Mouse (Mus musculus) hindbrain, postnatal 0 days (tissue): ENCODE data around the gene Hoxa9. TPM values are rescaled to one million over a fixed set of nuclear protein-coding genes. Genes with fewer than 3 reads are reported as not detected.

Experiments
- ATAC-seq: fragments of 200-750 bp; cut with Nextera tagmentation; 2 replicates; pipeline ENCODE4 v1.8.0; 2017; ENCODE audit warnings: mild to moderate bottlenecking, moderate TSS enrichment, moderate library complexity
- DNase-seq: peaks from one replicate; pipeline ENCODE4 v3.0.0-alpha.2; 2015; ENCODE audit warnings: low spot score
- H3K27ac ChIP-seq: fragments of 300-500 bp; sonication (generic); 2 replicates; pipeline ENCODE4 v1.5.1; 2014; ENCODE audit warnings: mild to moderate bottlenecking
- H3K27me3 ChIP-seq: fragments of 300-500 bp; sonication (generic); 2 replicates; pipeline ENCODE4 v1.6.1; 2014; ENCODE audit warnings: low read length, mixed read lengths; ENCODE audit not compliant: insufficient read depth
- H3K36me3 ChIP-seq: fragments of 300-500 bp; sonication (generic); 2 replicates; pipeline ENCODE4 v1.6.1; 2014; ENCODE audit warnings: low read length, mixed read lengths; ENCODE audit not compliant: insufficient read depth
- H3K4me1 ChIP-seq: fragments of 300-500 bp; sonication (generic); 2 replicates; pipeline ENCODE4 v1.6.1; 2014; ENCODE audit warnings: antibody characterized with exemption, low read length, mixed read lengths; ENCODE audit not compliant: insufficient read depth
- H3K4me2 ChIP-seq: fragments of 300-500 bp; sonication (generic); 2 replicates; pipeline ENCODE4 v1.6.1; 2014; ENCODE audit warnings: low read depth, mild to moderate bottlenecking, low read length, moderate library complexity, mixed read lengths
- H3K4me3 ChIP-seq: fragments of 300-500 bp; sonication (generic); 2 replicates; pipeline ENCODE4 v1.5.1; 2014; ENCODE audit warnings: low read length
- H3K9ac ChIP-seq: fragments of 300-500 bp; sonication (generic); replicated peaks from 2 replicates; pipeline ENCODE4 v1.6.1; 2014; ENCODE audit warnings: mild to moderate bottlenecking, low read length, moderate library complexity, mixed read lengths
- H3K9me3 ChIP-seq: fragments of 300-500 bp; sonication (generic); 2 replicates; pipeline ENCODE4 v1.6.1; 2016; ENCODE audit warnings: low read length, mixed read lengths
- CTCF ChIP-seq: IDR thresholded peaks from 2 replicates; pipeline ENCODE4 v1.5.1; 2016; ENCODE audit warnings: antibody characterized with exemption, control low read depth, low read depth
- whole genome bisulfite sequencing: fragments of 180-500 bp; shearing (Covaris S2); extraction: QIAGEN DNeasy Blood & Tissue Kit; methylation state at CpG from one replicate; pipeline ENCODE4 v1.1.7; 2014; 5-methylcytosine and 5-hydroxymethylcytosine counted together
- polyA plus RNA-seq: library from polyadenylated mRNA; unstranded; fragments of >200 nt; fragmentation: Nextera tagmentation; extraction: Ambion mirVana; gene quantifications from 2 replicates; pipeline ENCODE4 v1.2.1, GENCODE M21; 2015
- total RNA-seq: library from RNA; depleted of rRNA; stranded (reverse); fragments of >200 nt; gene quantifications from 2 replicates; pipeline ENCODE4 v1.2.3, GENCODE M21; 2014

Hoxa9 gene
- total and polyA plus RNA-seq, 2 experiments from 2014 or later: 0.26 TPM; not detected in 1

GRCm38 (mm10) chr6:52238976-52239375 is 8.1 kb upstream of the Hoxa9 start:
- Histone ChIP-seq H3K4me1 (no peaks in the 10 kb centered on the region), H3K36me3 (no peaks in the 10 kb centered on the region), H3K27me3 (peaks cover 100% of the 10 kb centered on the region), H3K27ac (no peak overlapping the region), H3K9ac (no peak overlapping the region), H3K4me2 (no peak overlapping the region), H3K4me3 (no peak overlapping the region), H3K9me3 (no peaks in the 10 kb centered on the region)
- no peak for TF ChIP-seq CTCF
- 3% methylated on average over 7 of the region's 7 CpGs for WGBS
- DNase-seq (no peak), ATAC-seq (no peak)

GRCm38 (mm10) chr6:52238155-52238545 is 7.3 kb upstream of the Hoxa9 start:
- no peak overlapping the region for H3K4me2 ChIP-seq
- H3K27me3 ChIP-seq: peaks cover 99% of the 10 kb centered on the region
- no peaks in the 10 kb centered on the region for H3K36me3 ChIP-seq
- H3K27ac ChIP-seq: no peak overlapping the region
- no peaks in the 10 kb centered on the region for H3K4me1 ChIP-seq
- DNase-seq (no peak), ATAC-seq (no peak)
- no peak overlapping the region for H3K4me3 ChIP-seq
- TF ChIP-seq CTCF: no peak
- 5% methylated on average over 7 of the region's 7 CpGs for WGBS
- H3K9ac ChIP-seq: no peak overlapping the region
- H3K9me3 ChIP-seq: no peaks in the 10 kb centered on the region

GRCm38 (mm10) chr6:52237346-52238154 is 6.7 kb upstream of the Hoxa9 start:
- H3K27me3 ChIP-seq: peaks cover 99% of the 10 kb centered on the region
- 8% methylated on average over 10 of the region's 10 CpGs for WGBS
- no peak overlapping the region for H3K9ac ChIP-seq

GRCm38 (mm10) chr6:52236806-52237205 is 5.9 kb upstream of the Hoxa9 start:
- no peak for TF ChIP-seq CTCF
- Histone ChIP-seq H3K36me3 (no peaks in the 10 kb centered on the region), H3K4me1 (no peaks in the 10 kb centered on the region), H3K9me3 (no peaks in the 10 kb centered on the region), H3K27ac (no peak overlapping the region), H3K4me2 (no peak overlapping the region), H3K9ac (no peak overlapping the region), H3K4me3 (no peak overlapping the region), H3K27me3 (peaks cover 99% of the 10 kb centered on the region)
- DNase-seq (no peak), ATAC-seq (no peak)
- WGBS: 7% methylated on average over 3 of the region's 3 CpGs

More at GRCm38 (mm10) chr6:52237346-52238154, 6.7 kb upstream of the Hoxa9 start:
- no peaks in the 10 kb centered on the region for H3K36me3 ChIP-seq
- DNase-seq: no peak
- ATAC-seq: no peak
- no peak for TF ChIP-seq CTCF
- no peaks in the 10 kb centered on the region for H3K9me3 ChIP-seq
- no peaks in the 10 kb centered on the region for H3K4me1 ChIP-seq
- no peak overlapping the region for H3K4me2 ChIP-seq
- H3K4me3 ChIP-seq: no peak overlapping the region
- H3K27ac ChIP-seq: no peak overlapping the region

- Histone ChIP-seq H3K27me3 (peaks cover 97% of the 10 kb centered on the region), H3K4me2 (no peak overlapping the region), H3K9me3 (no peaks in the 10 kb centered on the region), H3K27ac (no peak overlapping the region), H3K4me1 (no peaks in the 10 kb centered on the region), H3K4me3 (no peak overlapping the region), H3K9ac (no peak overlapping the region), H3K36me3 (no peaks in the 10 kb centered on the region)
- DNase-seq (no peak), ATAC-seq (no peak)
- no peak for TF ChIP-seq CTCF
- WGBS: 16% methylated on average over 6 of the region's 6 CpGs
Measured at GRCm38 (mm10) chr6:52235866-52236265, 5.0 kb upstream of the Hoxa9 start.

GRCm38 (mm10) chr6:52235267-52235666 is 4.4 kb upstream of the Hoxa9 start:
- no peak for TF ChIP-seq CTCF
- no peak for DNase-seq
- H3K36me3 ChIP-seq: no peaks in the 10 kb centered on the region
- H3K4me2 ChIP-seq: no peak overlapping the region
- no peaks in the 10 kb centered on the region for H3K4me1 ChIP-seq
- no peak overlapping the region for H3K4me3 ChIP-seq
- H3K9me3 ChIP-seq: no peaks in the 10 kb centered on the region
- no peak overlapping the region for H3K9ac ChIP-seq
- H3K27me3 ChIP-seq: peaks cover 97% of the 10 kb centered on the region
- 32% methylated on average over 9 of the region's 9 CpGs for WGBS
- no peak overlapping the region for H3K27ac ChIP-seq
- no peak for ATAC-seq

- no peak for TF ChIP-seq CTCF
- Histone ChIP-seq H3K9me3 (no peaks in the 10 kb centered on the region), H3K4me3 (no peak overlapping the region), H3K4me1 (no peaks in the 10 kb centered on the region), H3K27me3 (peaks cover 97% of the 10 kb centered on the region), H3K36me3 (no peaks in the 10 kb centered on the region), H3K27ac (no peak overlapping the region), H3K4me2 (no peak overlapping the region), H3K9ac (no peak overlapping the region)
- no peak for ATAC-seq
- 2% methylated on average over 68 of the region's 68 CpGs for WGBS
- no peak for DNase-seq
Measured at GRCm38 (mm10) chr6:52234428-52235140, 3.7 kb upstream of the Hoxa9 start.
